Mouse (Mus musculus): ENCODE results near the gene Ptprd.

GRCm38 (mm10) chr4:76450351-76451018 lies 1761.3 kb downstream of the Ptprd start:
- TF ChIP-seq CTCF (IDR thresholded peaks at IDR 0.05; ENCODE audit: insufficient read depth, low read depth, low read length) (no peak), POLR2A (IDR thresholded peaks at IDR 0.05; ENCODE audit: insufficient read depth, low read depth, low read length) (no peak)

Measured in olfactory bulb, adult 2 months (tissue).